Mouse (Mus musculus): ENCODE measurements around the gene Pkdcc. TPM values are rescaled to one million over a fixed set of nuclear protein-coding genes. Genes with fewer than 3 reads are reported as not detected.

Pkdcc gene
- total and polyA plus RNA-seq, 2 experiments from 2014 or later: 4.1 to 57.9 TPM

DNA sequence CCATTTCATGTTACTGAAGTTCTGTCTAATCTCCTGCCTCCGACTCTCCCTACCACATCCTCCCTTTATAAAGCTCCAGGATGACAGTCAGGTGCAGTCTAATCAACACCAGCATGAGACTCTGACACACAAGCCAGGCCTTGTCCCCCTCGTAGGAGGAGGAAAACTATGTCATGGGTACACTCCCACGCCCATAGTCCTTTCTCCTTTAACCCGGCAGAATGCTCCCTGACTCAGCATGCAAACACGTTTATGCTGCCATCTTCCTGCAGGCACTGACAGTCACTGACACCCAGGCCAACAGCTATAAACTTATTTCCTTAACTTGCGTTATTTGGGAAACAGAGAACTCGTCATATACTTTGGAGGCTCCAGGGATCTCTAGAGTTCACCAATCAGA lies 33.5 kb upstream of the Pkdcc start:
- H3K27ac ChIP-seq (ENCODE audit: low read depth, low read length): no peak overlapping the region
- H3K4me3 ChIP-seq (ENCODE audit: low read depth, low read length): no peak overlapping the region
- no peak for TF ChIP-seq CTCF (IDR thresholded peaks at IDR 0.05; ENCODE audit: low read depth)
- WGBS: 78% methylated on average over 7 of the region's 7 CpGs
- H3K36me3 ChIP-seq (ENCODE audit: insufficient read depth): no peaks in the 10 kb centered on the region
- no peaks in the 10 kb centered on the region; the same call in 1 of the 2 replicates for H3K9me3 ChIP-seq (ENCODE audit: low read length)
- no peak overlapping the region for H3K9ac ChIP-seq
- no peaks in the 10 kb centered on the region for H3K27me3 ChIP-seq (ENCODE audit: insufficient read depth, low read length)
- H3K4me1 ChIP-seq (ENCODE audit: insufficient read depth): no peaks in the 10 kb centered on the region
- DNase-seq (no peak), ATAC-seq (no peak)
- H3K4me2 ChIP-seq (ENCODE audit: low read depth): no peak overlapping the region

DNA sequence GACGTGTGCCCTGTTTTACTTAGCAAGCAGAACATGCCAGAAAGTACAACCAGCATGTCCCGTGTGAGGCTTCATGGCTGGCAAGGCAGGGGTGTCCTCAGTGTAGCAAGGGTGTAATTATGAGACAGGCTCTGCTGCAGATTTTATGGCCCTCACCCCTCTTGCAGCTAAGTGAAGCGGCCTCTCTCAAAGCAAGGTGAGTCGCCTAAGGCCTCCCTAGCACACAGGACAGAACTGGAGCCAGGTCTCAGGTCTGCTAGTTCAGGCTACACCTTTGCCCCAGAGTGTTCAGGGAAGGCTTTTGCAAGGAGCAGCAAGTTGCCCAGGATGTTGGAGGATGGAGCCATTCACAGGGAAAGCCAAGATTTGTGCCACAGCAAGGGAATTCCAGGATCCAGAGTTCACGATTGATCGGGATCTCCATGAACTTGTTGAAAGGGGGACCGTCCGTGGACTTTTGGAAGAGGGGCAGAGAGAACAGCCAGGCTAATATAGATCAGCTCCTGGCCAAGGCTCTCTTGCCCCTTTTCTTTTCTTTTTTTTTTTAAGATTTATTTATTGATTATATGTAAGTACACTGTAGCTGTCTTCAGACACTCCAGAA lies 32.9 kb upstream of the Pkdcc start:
- Histone ChIP-seq H3K4me1 (ENCODE audit: insufficient read depth) (no peaks in the 10 kb centered on the region), H3K9ac (no peak overlapping the region), H3K27me3 (ENCODE audit: insufficient read depth, low read length) (no peaks in the 10 kb centered on the region), H3K27ac (ENCODE audit: low read depth, low read length) (no peak overlapping the region), H3K4me3 (ENCODE audit: low read depth, low read length) (no peak overlapping the region), H3K9me3 (ENCODE audit: low read length) (no peaks in the 10 kb centered on the region; the same call in 1 of the 2 replicates), H3K36me3 (ENCODE audit: insufficient read depth) (no peaks in the 10 kb centered on the region), H3K4me2 (ENCODE audit: low read depth) (no peak overlapping the region)
- WGBS: 94% methylated on average over 8 of the region's 8 CpGs
- TF ChIP-seq CTCF (IDR thresholded peaks at IDR 0.05; ENCODE audit: low read depth): no peak
- ATAC-seq (no peak), DNase-seq (no peak)

DNA sequence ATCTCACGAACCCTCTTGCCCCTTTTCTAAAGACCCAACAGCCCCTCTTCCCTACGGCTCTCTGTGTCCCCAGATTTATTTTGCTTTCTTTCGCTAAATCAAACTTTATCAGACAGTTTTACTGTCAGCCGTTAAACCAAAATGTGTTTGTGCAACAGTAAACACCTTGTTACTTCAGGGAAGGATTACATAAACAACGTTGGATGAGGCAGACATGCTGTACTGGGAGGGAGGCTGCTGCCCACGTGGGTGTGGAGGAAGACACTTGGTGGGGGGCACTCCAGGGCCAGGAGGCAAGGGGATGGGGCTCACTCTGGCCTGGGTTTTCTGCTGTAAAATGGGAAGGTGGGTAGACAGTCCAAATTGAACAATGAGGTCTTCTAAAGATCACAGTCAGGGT lies 32.3 kb upstream of the Pkdcc start:
- WGBS: 78% methylated on average over 6 of the region's 6 CpGs
- no peaks in the 10 kb centered on the region for H3K27me3 ChIP-seq (ENCODE audit: insufficient read depth, low read length)

DNA sequence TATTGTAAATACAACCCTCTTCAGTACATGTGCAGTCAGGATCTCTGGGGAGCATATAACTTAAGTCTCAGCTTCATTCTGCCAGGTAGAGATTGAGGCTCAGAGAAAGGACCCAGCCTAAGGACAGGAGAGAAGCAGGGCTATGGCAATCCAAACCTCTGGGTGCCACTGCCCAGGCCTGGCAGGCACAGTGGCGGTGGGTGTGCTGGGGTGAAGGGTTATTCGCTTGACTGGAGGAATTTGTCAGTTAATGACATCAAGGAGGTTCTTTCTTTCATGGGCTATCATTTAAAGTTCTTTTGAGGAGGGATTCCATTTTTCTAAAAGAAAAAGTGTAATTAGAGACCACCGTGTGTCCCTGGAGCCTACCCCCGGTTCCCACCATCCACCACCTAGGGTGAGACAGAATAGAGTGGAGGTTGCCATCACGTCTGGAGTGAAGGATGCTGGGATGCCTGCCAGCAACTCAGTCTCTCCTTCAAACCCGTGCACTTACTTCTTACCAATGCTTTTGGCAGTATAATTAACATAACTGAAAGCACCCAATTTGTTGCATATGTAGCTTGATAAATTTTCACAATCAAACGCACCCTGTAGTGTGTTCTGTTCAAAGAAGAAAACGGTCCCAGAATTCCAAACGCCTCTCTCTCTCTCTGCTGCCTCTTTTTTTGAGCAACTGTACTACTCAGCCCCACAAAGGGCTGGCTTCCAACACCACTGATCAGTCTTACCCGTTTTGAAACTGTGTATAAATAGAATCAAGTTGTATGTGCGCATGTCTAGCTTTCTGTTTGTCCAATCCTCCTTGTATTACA lies 27.1 kb upstream of the Pkdcc start:
- DNase-seq (peak; percentile 63), ATAC-seq (peak; percentile 94)
- H3K36me3 ChIP-seq (ENCODE audit: insufficient read depth): no peaks in the 10 kb centered on the region
- no peaks in the 10 kb centered on the region for H3K4me1 ChIP-seq (ENCODE audit: insufficient read depth)
- WGBS: 7% methylated on average over 11 of the region's 11 CpGs
- 0 out of 2 replicates have a peak overlapping the region, but pooled peaks have one; percentile 1 for H3K4me2 ChIP-seq (ENCODE audit: low read depth)
- TF ChIP-seq CTCF (IDR thresholded peaks at IDR 0.05; ENCODE audit: low read depth): no peak
- H3K9me3 ChIP-seq (ENCODE audit: low read length): no peaks in the 10 kb centered on the region; the same call in 1 of the 2 replicates
- no peak overlapping the region for H3K27ac ChIP-seq (ENCODE audit: low read depth, low read length)
- H3K4me3 ChIP-seq (ENCODE audit: low read depth, low read length): no peak overlapping the region
- H3K9ac ChIP-seq: no peak overlapping the region
- no peaks in the 10 kb centered on the region for H3K27me3 ChIP-seq (ENCODE audit: insufficient read depth, low read length)

More for the DNA sequence above, 32.3 kb upstream of the Pkdcc start:
- H3K4me2 ChIP-seq (ENCODE audit: low read depth): no peak overlapping the region
- H3K27ac ChIP-seq (ENCODE audit: low read depth, low read length): no peak overlapping the region
- no peaks in the 10 kb centered on the region for H3K36me3 ChIP-seq (ENCODE audit: insufficient read depth)
- no peak for ATAC-seq
- no peak for TF ChIP-seq CTCF (IDR thresholded peaks at IDR 0.05; ENCODE audit: low read depth)
- H3K4me3 ChIP-seq (ENCODE audit: low read depth, low read length): no peak overlapping the region
- H3K4me1 ChIP-seq (ENCODE audit: insufficient read depth): no peaks in the 10 kb centered on the region
- no peaks in the 10 kb centered on the region; the same call in 1 of the 2 replicates for H3K9me3 ChIP-seq (ENCODE audit: low read length)
- no peak for DNase-seq
- H3K9ac ChIP-seq: no peak overlapping the region

DNA sequence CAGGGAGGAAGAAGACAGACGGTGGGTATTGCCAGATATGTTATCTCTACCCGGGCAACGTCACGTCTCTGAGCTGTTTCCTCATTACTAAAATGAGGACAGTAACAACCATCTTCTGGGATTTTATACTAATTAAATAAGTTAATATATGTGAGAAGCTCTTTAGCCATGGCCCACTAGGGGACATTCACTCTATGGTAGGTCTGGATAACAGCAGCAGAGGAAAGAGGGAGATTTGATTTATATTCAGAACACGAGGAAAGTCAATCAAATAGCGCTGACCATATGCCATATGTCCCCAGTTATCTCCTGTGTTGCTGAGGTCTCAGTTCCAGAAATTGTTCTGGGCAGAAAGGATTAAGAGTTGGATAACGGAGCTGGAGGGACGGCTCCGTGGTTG lies 24.3 kb upstream of the Pkdcc start:
- Histone ChIP-seq H3K27ac (ENCODE audit: low read depth, low read length) (no peak overlapping the region), H3K4me2 (ENCODE audit: low read depth) (no peak overlapping the region), H3K4me1 (ENCODE audit: insufficient read depth) (no peaks in the 10 kb centered on the region), H3K4me3 (ENCODE audit: low read depth, low read length) (no peak overlapping the region), H3K9me3 (ENCODE audit: low read length) (no peaks in the 10 kb centered on the region), H3K9ac (no peak overlapping the region), H3K27me3 (ENCODE audit: insufficient read depth, low read length) (no peaks in the 10 kb centered on the region), H3K36me3 (ENCODE audit: insufficient read depth) (no peaks in the 10 kb centered on the region)
- WGBS: 88% methylated on average over 9 of the region's 9 CpGs
- no peak for TF ChIP-seq CTCF (IDR thresholded peaks at IDR 0.05; ENCODE audit: low read depth)
- no peak for DNase-seq
- ATAC-seq: no peak

DNA sequence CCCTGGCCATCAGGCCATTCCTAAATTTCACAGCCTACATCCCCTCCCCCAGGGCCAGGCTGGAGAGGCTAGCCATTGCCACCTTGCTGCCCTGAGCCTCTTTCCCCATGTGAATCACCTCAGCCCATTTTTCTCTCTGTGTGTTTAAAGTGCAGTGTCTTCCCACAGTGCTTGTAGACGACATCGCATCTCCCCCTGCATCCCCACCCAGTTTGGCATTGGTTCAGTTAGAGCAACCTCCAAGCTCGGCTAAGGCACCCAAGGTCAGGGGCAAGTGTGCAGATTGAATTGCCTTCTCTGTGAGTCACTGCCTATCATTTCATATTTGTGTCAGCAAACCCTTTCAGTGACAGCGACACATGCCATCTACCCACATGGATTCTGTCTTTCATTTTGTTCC lies 20.6 kb upstream of the Pkdcc start:
- no peak for TF ChIP-seq CTCF (IDR thresholded peaks at IDR 0.05; ENCODE audit: low read depth)
- Histone ChIP-seq H3K9ac (no peak overlapping the region), H3K27ac (ENCODE audit: low read depth, low read length) (no peak overlapping the region), H3K4me3 (ENCODE audit: low read depth, low read length) (no peak overlapping the region), H3K36me3 (ENCODE audit: insufficient read depth) (no peaks in the 10 kb centered on the region), H3K9me3 (ENCODE audit: low read length) (no peaks in the 10 kb centered on the region), H3K4me1 (ENCODE audit: insufficient read depth) (no peaks in the 10 kb centered on the region), H3K27me3 (ENCODE audit: insufficient read depth, low read length) (no peaks in the 10 kb centered on the region), H3K4me2 (ENCODE audit: low read depth) (no peak overlapping the region)
- no peak for DNase-seq
- WGBS: 76% methylated on average over 4 of the region's 4 CpGs
- ATAC-seq: no peak

DNA sequence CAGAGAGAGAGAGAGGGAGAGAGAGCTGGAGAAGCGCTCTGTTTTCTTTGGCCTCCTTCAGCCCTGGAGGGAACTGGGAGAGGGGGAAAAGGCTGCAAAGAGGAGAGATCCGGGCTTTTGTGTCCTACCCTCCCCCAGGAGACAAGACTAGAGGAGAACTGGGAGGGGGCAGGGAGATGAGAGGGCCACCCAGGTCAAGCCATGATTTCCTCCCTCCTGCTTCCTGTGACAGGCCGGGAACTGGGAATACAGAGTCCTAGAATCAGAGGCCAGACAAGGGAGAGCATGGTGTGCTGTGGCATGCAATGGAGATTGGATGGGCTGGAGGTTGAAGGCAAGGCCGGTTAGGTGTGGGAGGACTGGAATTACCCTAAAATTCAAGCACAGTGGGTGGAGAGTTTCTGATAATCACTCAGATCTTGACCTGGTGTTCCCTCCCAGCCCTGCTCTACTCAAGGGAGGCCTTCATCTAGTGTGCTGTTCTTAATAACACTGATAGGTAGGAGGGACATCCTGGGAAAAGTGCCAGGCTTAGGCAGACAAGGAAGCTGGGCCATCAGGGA lies 17.6 kb upstream of the Pkdcc start:
- WGBS: 66% methylated on average over 4 of the region's 4 CpGs
- no peaks in the 10 kb centered on the region for H3K36me3 ChIP-seq (ENCODE audit: insufficient read depth)
- no peak overlapping the region for H3K27ac ChIP-seq (ENCODE audit: low read depth, low read length)
- DNase-seq (no peak), ATAC-seq (no peak)
- no peaks in the 10 kb centered on the region for H3K4me1 ChIP-seq (ENCODE audit: insufficient read depth)
- no peak overlapping the region for H3K9ac ChIP-seq
- no peaks in the 10 kb centered on the region for H3K9me3 ChIP-seq (ENCODE audit: low read length)
- H3K4me3 ChIP-seq (ENCODE audit: low read depth, low read length): no peak overlapping the region
- no peak overlapping the region for H3K4me2 ChIP-seq (ENCODE audit: low read depth)
- no peak for TF ChIP-seq CTCF (IDR thresholded peaks at IDR 0.05; ENCODE audit: low read depth)
- H3K27me3 ChIP-seq (ENCODE audit: insufficient read depth, low read length): no peaks in the 10 kb centered on the region

All from forebrain, postnatal 0 days (tissue).